Mouse (Mus musculus) heart, embryonic 14.5 days (tissue): Measurements from ENCODE around the gene Spcs2. TPM values are rescaled to one million over a fixed set of nuclear protein-coding genes. Genes with fewer than 3 reads are reported as not detected.
A peak's percentile ranks its signal among the peaks of the same experiment; 100 is the strongest.

Experiments used
- ATAC-seq: fragments of 200-750 bp; cut with Nextera tagmentation; 2 replicates; pipeline ENCODE4 v1.8.0; 2017; ENCODE audit warnings: low read depth, moderate TSS enrichment; ENCODE audit not compliant: insufficient number of reproducible peaks, insufficient read depth, low FRiP score
- H3K27ac ChIP-seq, 2 experiments: fragments of 200-500 bp in 1 of 2; fragments of 300-500 bp in 1 of 2; sonication (generic) in 1 of 2; replicated peaks in 1 of 2; 2 replicates each; pipeline ENCODE4 v1.5.1; 2012 to 2014; ENCODE audit warnings: low read depth in 2 of 2, low read length in 2 of 2, control low read depth in 1 of 2, mild to moderate bottlenecking in 1 of 2, mixed read lengths in 1 of 2; ENCODE audit not compliant: control insufficient read depth in 1 of 2, insufficient read depth in 1 of 2
- H3K27me3 ChIP-seq: fragments of 300-500 bp; sonication (generic); 2 replicates; pipeline ENCODE4 v1.6.1; 2014; ENCODE audit warnings: mild to moderate bottlenecking, low read length, control low read depth; ENCODE audit not compliant: control insufficient read depth, insufficient read depth
- H3K36me3 ChIP-seq: fragments of 300-500 bp; sonication (generic); 2 replicates; pipeline ENCODE4 v1.6.1; 2014; ENCODE audit warnings: mild to moderate bottlenecking, control low read depth, low read length, mixed read lengths; ENCODE audit not compliant: control insufficient read depth, insufficient read depth
- H3K4me1 ChIP-seq, 2 experiments: fragments of 200-500 bp in 1 of 2; fragments of 300-500 bp in 1 of 2; sonication (generic) in 1 of 2; 2 replicates each; pipeline ENCODE4 v1.6.1; 2012 to 2014; ENCODE audit warnings: low read length in 2 of 2, control low read depth in 1 of 2, mixed read lengths in 1 of 2; ENCODE audit not compliant: control insufficient read depth in 2 of 2, insufficient read depth in 2 of 2
- H3K4me2 ChIP-seq: fragments of 300-500 bp; sonication (generic); 2 replicates; pipeline ENCODE4 v1.6.1; 2014; ENCODE audit warnings: mild to moderate bottlenecking, low read length
- H3K4me3 ChIP-seq, 2 experiments: fragments of 200-500 bp in 1 of 2; fragments of 300-500 bp in 1 of 2; sonication (generic) in 1 of 2; 2 replicates each; pipeline ENCODE4 v1.5.1; 2012 to 2014; ENCODE audit warnings: low read length in 2 of 2, mild to moderate bottlenecking in 2 of 2, control low read depth in 1 of 2, low read depth in 1 of 2, moderate library complexity in 1 of 2; ENCODE audit not compliant: control insufficient read depth in 1 of 2, insufficient read depth in 1 of 2
- H3K9ac ChIP-seq: fragments of 300-500 bp; sonication (generic); 2 replicates; pipeline ENCODE4 v1.6.1; 2014; ENCODE audit warnings: mild to moderate bottlenecking, low read length
- H3K9me3 ChIP-seq: fragments of 300-500 bp; sonication (generic); 2 replicates; pipeline ENCODE4 v1.6.1; 2016; ENCODE audit warnings: low read length, control low read depth; ENCODE audit not compliant: control insufficient read depth
- WGBS: fragments of 180-500 bp; shearing (Covaris S2); extraction: QIAGEN DNeasy Blood & Tissue Kit; methylation state at CpG from one replicate; pipeline ENCODE4 v1.1.7; 2014; 5-methylcytosine and 5-hydroxymethylcytosine counted together
- polyA plus RNA-seq: library from polyadenylated mRNA; unstranded; fragments of >200 nt; fragmentation: Nextera tagmentation; extraction: Ambion mirVana; gene quantifications from 2 replicates; pipeline ENCODE4 v1.2.1, GENCODE M21; 2014

Spcs2 gene
- polyA plus RNA-seq, 1 experiment from 2014 or later = 169 TPM

DNA sequence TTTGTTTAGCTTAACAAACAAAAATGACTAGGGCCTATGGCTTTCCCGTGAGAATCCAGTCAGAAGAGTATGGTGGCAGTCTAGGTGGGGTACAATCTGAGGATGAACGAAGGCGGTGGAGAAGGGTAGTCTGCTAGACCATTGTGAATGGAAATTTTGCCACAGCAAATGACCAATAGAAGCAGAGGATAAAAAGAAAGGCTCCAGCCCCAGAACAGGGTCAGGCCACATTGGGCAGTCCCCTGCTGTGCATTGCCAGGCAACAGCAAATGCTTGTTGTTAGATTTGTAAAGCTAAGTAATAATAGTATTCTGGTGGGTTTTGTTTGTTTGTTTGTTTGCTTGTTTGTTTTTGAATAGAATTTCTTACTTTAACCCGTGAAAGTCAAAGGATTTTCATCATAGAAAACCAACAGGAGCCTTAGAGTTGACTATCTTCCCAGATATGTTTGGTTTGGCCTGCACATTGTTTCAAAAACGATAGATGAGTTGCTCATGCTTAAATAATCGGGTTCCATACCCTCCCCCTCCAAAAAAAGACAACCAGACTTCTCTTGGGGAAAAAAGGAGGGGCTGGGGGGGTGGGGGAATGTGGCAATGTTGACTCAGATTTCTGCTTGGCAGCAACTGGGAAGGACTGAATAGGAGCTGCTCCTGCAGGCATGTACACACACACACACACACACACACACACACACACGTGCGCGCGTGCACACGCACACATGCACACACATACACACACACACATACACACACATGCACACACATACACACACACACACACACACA lies 1.2 kb upstream of the Spcs2 start:
- H3K4me3 ChIP-seq = no peak overlapping the region
- no peaks in the 10 kb centered on the region for H3K27me3 ChIP-seq
- H3K4me1 ChIP-seq = peaks cover 9 to 16% of the 10 kb centered on the region in 2 experiments
- WGBS = 65% methylated on average over 11 of the region's 11 CpGs
- H3K9ac ChIP-seq = no peak overlapping the region
- H3K27ac ChIP-seq = peak overlapping the region; percentile 57 to 66; a peak in 3 of 4 replicates
- no peak for ATAC-seq
- no peaks in the 10 kb centered on the region for H3K9me3 ChIP-seq
- H3K4me2 ChIP-seq = no peak overlapping the region
- H3K36me3 ChIP-seq = no peaks in the 10 kb centered on the region

DNA sequence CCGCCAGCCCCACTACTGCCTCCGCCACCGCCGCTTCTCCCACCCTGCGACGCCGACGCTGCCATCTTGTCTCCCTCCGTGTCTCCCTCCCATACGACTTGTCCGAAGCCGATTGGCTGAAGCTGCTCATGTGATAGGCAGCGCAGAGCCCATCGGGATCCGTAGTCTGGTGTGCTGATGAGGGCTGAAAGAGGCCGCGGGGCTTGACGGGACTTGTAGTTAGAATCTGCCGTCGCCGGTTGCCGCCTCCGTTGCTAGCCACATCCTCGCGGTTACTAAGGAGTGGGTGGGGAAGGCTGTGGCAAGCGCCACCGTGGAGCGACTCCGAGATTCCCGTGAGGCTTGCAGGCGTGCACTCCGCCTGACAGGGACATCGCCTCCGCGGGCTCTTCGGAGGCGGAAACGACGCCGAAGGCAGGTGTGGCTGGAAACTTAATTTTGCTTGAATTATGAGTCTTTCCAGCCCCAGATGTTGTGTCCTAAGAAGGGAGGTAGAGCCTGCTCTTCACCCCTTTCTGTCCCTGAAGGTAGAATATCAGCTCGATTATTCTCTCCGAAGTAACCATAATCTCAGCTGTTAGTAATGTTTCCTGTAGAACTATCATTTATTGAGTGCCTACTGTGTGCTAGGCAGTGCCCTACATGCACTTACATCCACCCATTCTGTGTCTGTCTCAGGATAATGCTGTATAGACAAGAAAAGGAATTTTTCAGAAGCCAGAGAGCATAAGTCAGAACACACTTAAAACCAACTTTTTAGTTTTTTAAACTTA lies 4.3 kb downstream of the Spcs2 start, which contains the start of gene Xrra1:
Gene Xrra1, plus strand, starts transcription at position 304 of the 773 bp plus-strand sequence.
- Histone ChIP-seq H3K9me3 (no peaks in the 10 kb centered on the region), H3K4me3 (peak within 1 kb of the TSS; percentile 62 to 72), H3K36me3 (peaks cover 22% of the 10 kb centered on the region), H3K4me1 (peaks cover 13 to 15% of the 10 kb centered on the region in 2 experiments), H3K27me3 (no peaks in the 10 kb centered on the region), H3K9ac (peak within 1 kb of the TSS; percentile 86), H3K4me2 (peak within 1 kb of the TSS; percentile 82), H3K27ac (peak within 1 kb of the TSS; percentile 69 to 72; a peak in 3 of 4 replicates)
- peak; percentile 98 for ATAC-seq
- WGBS = under 1% methylated on average over 42 of the region's 42 CpGs

DNA sequence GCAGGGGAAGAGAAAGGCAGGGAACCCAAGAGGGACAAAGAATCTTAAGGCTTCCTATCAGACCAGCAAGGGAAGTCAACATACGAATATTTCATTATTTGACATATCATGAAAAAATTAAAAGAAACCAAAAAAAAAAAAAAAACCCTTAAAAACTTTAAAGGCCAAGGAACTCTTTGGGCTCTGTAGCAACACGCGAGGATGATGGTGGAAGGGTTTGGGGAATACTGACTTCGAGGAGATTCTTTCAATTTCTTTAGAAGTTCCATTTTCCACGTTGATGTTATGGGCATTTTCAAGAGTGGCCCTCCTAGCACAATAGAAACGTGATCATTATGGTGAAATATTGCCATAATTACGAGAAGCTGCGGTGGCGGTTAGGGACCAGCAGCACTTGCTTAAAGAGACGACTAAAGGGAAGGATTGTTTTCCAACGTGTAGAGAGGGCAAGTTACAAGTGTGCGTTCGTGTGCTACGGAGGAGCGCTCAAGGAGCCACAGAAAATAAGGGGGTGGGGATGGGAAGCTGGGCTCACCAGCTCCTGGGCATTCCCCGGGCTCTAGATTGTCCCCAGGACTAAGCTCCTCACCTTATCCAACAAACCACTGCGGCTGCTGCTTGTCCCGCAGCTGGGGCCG lies 5.0 kb downstream of the Spcs2 start:
- Histone ChIP-seq H3K27me3 (no peaks in the 10 kb centered on the region), H3K9ac (peak overlapping the region; percentile 86), H3K9me3 (no peaks in the 10 kb centered on the region), H3K4me3 (peak overlapping the region; percentile 61 to 72), H3K4me2 (peak overlapping the region; percentile 79), H3K36me3 (peaks cover 29% of the 10 kb centered on the region), H3K4me1 (peaks cover 13% of the 10 kb centered on the region in 2 experiments), H3K27ac (peak overlapping the region; percentile 69 to 72; a peak in 3 of 4 replicates)
- 1% methylated on average over 19 of the region's 19 CpGs for WGBS
- ATAC-seq = peak; percentile 58

DNA sequence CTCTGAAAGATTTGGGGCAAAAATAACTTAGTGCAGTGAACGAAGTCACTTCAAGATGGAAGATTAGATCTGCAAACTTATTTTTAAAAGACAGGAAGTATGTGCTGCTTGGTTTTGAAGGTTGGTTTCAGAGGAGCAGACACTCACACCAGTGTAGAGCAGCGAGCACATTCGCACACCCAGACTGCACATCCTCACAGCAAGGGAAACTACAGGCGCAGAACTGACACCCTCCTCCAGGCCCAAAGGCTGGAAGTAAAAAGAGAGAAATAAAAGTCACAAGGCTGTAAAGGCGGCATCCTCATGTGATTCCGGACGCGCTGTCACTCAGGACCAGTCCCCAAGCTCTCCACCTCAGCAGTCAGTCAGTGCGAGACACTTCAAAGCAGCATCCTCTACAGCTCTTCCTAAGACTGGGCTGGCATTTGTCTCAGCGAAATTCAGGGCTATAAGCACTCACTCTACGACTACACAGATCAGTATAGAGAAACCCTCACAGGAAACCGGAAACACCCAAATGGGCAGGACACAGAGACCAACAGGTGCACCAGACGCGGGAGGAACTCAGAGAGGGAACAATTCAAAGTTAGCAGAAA lies 6.9 kb downstream of the Spcs2 start:
- ATAC-seq = no peak
- 84% methylated on average over 14 of the region's 14 CpGs for WGBS
- no peak overlapping the region for H3K4me3 ChIP-seq
- no peak overlapping the region for H3K9ac ChIP-seq
- H3K4me1 ChIP-seq = peaks cover 11 to 16% of the 10 kb centered on the region in 2 experiments
- no peak overlapping the region for H3K27ac ChIP-seq
- no peak overlapping the region for H3K4me2 ChIP-seq
- H3K36me3 ChIP-seq = peaks cover 38% of the 10 kb centered on the region
- no peaks in the 10 kb centered on the region for H3K27me3 ChIP-seq
- no peaks in the 10 kb centered on the region for H3K9me3 ChIP-seq

DNA sequence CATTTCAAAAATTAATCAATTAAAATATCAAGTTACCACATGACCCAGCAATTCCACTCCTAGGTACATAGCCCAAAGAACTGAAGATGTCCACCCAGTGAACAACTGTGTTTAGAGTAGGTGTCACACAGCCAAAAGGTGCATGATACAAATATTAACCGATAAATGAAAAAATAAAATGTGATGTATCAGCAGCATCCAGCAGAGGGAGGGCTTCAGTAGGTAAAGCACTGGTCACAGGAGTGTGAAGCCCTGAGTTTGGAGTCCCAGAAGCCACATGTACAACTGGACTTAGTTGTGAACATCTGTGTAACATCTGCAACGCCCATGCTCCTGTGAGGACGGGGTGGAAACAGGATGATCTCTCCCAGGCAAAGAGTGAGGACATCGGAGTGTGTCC lies 9.0 kb downstream of the Spcs2 start:
- peaks cover 38% of the 10 kb centered on the region for H3K36me3 ChIP-seq
- no peak overlapping the region for H3K4me3 ChIP-seq
- H3K9me3 ChIP-seq = no peaks in the 10 kb centered on the region
- ATAC-seq = no peak
- H3K4me1 ChIP-seq = peaks cover 11 to 16% of the 10 kb centered on the region in 2 experiments
- H3K27me3 ChIP-seq = no peaks in the 10 kb centered on the region
- WGBS = 77% methylated on average over 4 of the region's 4 CpGs
- no peak overlapping the region for H3K27ac ChIP-seq
- H3K9ac ChIP-seq = no peak overlapping the region
- no peak overlapping the region for H3K4me2 ChIP-seq

DNA sequence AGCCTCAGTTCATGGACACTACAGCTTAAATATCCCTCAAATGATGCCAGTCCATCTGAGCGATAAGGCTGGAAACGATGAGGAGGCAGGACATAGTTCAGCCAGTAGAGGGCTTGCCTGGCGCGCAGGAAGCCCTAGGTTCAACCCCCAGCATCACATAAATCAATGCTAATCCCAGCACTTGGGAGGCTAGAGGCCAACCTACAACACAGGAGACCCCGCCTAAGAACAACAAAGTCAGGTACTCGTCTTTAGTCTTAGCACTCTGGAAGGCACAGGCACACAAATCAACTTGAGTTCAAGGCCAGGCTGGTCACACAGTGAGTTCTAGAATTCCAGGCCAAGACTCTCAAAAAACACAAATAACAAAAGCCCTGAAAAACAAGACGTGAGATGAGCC lies 9.9 kb downstream of the Spcs2 start:
- peaks cover 11 to 16% of the 10 kb centered on the region in 2 experiments for H3K4me1 ChIP-seq
- H3K36me3 ChIP-seq = peaks cover 46% of the 10 kb centered on the region
- no peaks in the 10 kb centered on the region for H3K9me3 ChIP-seq
- 85% methylated on average over 7 of the region's 7 CpGs for WGBS
- H3K27me3 ChIP-seq = no peaks in the 10 kb centered on the region
- no peak overlapping the region for H3K27ac ChIP-seq
- no peak overlapping the region for H3K4me2 ChIP-seq
- H3K9ac ChIP-seq = no peak overlapping the region
- no peak overlapping the region for H3K4me3 ChIP-seq
- ATAC-seq = no peak

DNA sequence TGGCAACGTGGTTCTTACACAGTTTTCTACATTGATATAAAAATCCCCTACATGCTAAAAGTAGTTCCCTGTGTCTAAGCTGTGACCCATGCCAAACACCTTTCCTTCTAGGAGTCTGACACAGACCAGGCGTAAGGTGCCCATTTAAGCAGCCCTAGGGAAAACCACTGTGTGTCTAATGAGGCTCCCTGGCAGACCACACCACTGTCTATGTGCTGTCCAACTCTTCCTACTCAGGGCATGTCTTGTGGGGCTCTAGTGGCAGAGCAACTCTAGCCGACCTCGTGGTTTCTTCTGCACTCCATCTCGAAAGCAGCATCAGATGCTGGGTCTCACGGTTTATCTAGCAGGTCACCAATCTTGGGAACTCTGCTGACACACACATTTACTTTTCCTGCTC lies 11.6 kb downstream of the Spcs2 start:
- Histone ChIP-seq H3K27ac (no peak overlapping the region), H3K27me3 (no peaks in the 10 kb centered on the region), H3K9me3 (no peaks in the 10 kb centered on the region), H3K36me3 (peaks cover 58% of the 10 kb centered on the region), H3K4me1 (peaks cover 3 to 5% of the 10 kb centered on the region in 2 experiments; a peak in 2 of 4 replicates), H3K4me2 (no peak overlapping the region), H3K4me3 (no peak overlapping the region), H3K9ac (no peak overlapping the region)
- WGBS = 81% methylated on average over 6 of the region's 6 CpGs
- ATAC-seq = no peak
